Mouse (Mus musculus) liver, postnatal 0 days (tissue): Measurements from ENCODE around the gene Gm5678. TPM values are rescaled to one million over a fixed set of nuclear protein-coding genes. Genes with fewer than 3 reads are reported as not detected.
A peak's percentile ranks its signal among the peaks of the same experiment; 100 is the strongest.

Experiments
- ATAC-seq: fragments of 200-750 bp; cut with Nextera tagmentation; 2 replicates; pipeline ENCODE4 v1.8.0; 2017; ENCODE audit warnings: mild to moderate bottlenecking, moderate library complexity
- DNase-seq: peaks from one replicate; pipeline ENCODE4 v3.0.0-alpha.2; 2016
- H3K27ac ChIP-seq: fragments of 300-500 bp; sonication (generic); 2 replicates; pipeline ENCODE4 v1.5.1; 2014; ENCODE audit warnings: antibody characterized with exemption, moderate library complexity, mild to moderate bottlenecking, low read depth
- H3K27me3 ChIP-seq: fragments of 300-500 bp; sonication (generic); 2 replicates; pipeline ENCODE4 v1.6.1; 2014; ENCODE audit warnings: low read length, control low read depth, mixed read lengths; ENCODE audit not compliant: insufficient read depth
- H3K36me3 ChIP-seq: fragments of 300-500 bp; sonication (generic); replicated peaks from 2 replicates; pipeline ENCODE4 v1.6.1; 2014; ENCODE audit warnings: mild to moderate bottlenecking, control low read depth, low read length, moderate library complexity, mixed read lengths; ENCODE audit not compliant: insufficient read depth
- H3K4me1 ChIP-seq: fragments of 300-500 bp; sonication (generic); 2 replicates; pipeline ENCODE4 v1.6.1; 2014; ENCODE audit warnings: antibody characterized with exemption, mild to moderate bottlenecking, control low read depth; ENCODE audit not compliant: insufficient read depth
- H3K4me2 ChIP-seq: fragments of 300-500 bp; sonication (generic); 2 replicates; pipeline ENCODE4 v1.6.1; 2014; ENCODE audit warnings: low read depth, mild to moderate bottlenecking, low read length, moderate library complexity, mixed read lengths
- H3K4me3 ChIP-seq: fragments of 300-500 bp; sonication (generic); 2 replicates; pipeline ENCODE4 v1.5.1; 2014; ENCODE audit warnings: low read depth, low read length
- H3K9ac ChIP-seq: fragments of 300-500 bp; sonication (generic); replicated peaks from 2 replicates; pipeline ENCODE4 v1.6.1; 2014; ENCODE audit warnings: mild to moderate bottlenecking, moderate library complexity
- H3K9me3 ChIP-seq: fragments of 300-500 bp; sonication (generic); 2 replicates; pipeline ENCODE4 v1.6.1; 2016; ENCODE audit warnings: mild to moderate bottlenecking, control low read depth, low read length, mixed read lengths
- CTCF ChIP-seq: sonication (generic); IDR thresholded peaks from 2 replicates; pipeline ENCODE4 v1.5.1; 2016; ENCODE audit warnings: antibody characterized with exemption, low read depth
- EP300 ChIP-seq: IDR thresholded peaks from 2 replicates; pipeline ENCODE4 v1.6.1; 2016; ENCODE audit warnings: antibody characterized with exemption, low read depth, mild to moderate bottlenecking
- WGBS: fragments of 180-500 bp; shearing (Covaris S2); extraction: QIAGEN DNeasy Blood & Tissue Kit; methylation state at CpG from one replicate; pipeline ENCODE4 v1.1.7; 2014; ENCODE audit not compliant: insufficient replicate concordance; 5-methylcytosine and 5-hydroxymethylcytosine counted together
- polyA plus RNA-seq: library from polyadenylated mRNA; unstranded; fragments of >200 nt; fragmentation: Nextera tagmentation; extraction: Ambion mirVana; gene quantifications from 2 replicates; pipeline ENCODE4 v1.2.1, GENCODE M21; 2015

The Gm5678 gene
- polyA plus RNA-seq, 1 experiment from 2014 or later: not detected

DNA sequence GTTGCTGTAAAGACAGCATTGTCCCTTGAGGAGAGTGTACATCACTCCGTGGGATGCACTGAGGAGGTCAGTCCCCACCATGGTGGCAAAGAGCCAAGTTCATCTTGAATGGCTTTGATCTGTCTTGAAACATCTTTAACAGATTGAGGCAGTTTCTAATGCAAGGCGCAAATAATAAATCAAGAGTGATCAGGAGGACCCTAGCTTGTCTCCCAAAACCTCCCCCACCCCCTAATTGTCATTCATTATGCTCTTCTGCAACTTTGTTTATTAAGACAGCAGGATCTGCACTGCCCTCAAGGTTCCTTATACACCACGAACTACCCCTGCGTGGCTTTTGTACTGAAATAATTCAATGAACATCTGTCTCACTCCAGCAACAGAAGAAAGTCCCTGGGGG, 22.3 kb upstream of the Gm5678 start, which contains the start of gene Cbr1:
Gene Cbr1, plus strand, starts transcription at position 301 of the 400 bp plus-strand sequence.
- peak within 1 kb of the TSS; percentile 82 for H3K4me2 ChIP-seq
- no peak for TF ChIP-seq EP300
- TF ChIP-seq CTCF: no peak
- no peaks in the 10 kb centered on the region for H3K27me3 ChIP-seq
- no peaks in the 10 kb centered on the region for H3K36me3 ChIP-seq
- DNase-seq: no peak
- peaks cover 20% of the 10 kb centered on the region for H3K4me1 ChIP-seq
- WGBS: 73% methylated on average over 4 of the region's 4 CpGs
- H3K9me3 ChIP-seq: no peaks in the 10 kb centered on the region
- ATAC-seq: no peak
- peak within 1 kb of the TSS; percentile 93 for H3K27ac ChIP-seq
- peak within 1 kb of the TSS; percentile 75; the same call in 1 of the 2 replicates for H3K4me3 ChIP-seq
- H3K9ac ChIP-seq: no peak within 1 kb of the TSS

- Histone ChIP-seq H3K4me1 (peaks cover 20% of the 10 kb centered on the region), H3K4me2 (no peak overlapping the region), H3K9me3 (no peaks in the 10 kb centered on the region), H3K4me3 (no peak overlapping the region), H3K27ac (no peak overlapping the region), H3K27me3 (no peaks in the 10 kb centered on the region), H3K9ac (no peak overlapping the region), H3K36me3 (0 out of 2 replicates have a peak, but pooled peaks cover 2% of the 10 kb centered on the region)
- no peak for TF ChIP-seq EP300
- TF ChIP-seq CTCF: no peak
- WGBS: 83% methylated on average over 7 of the region's 7 CpGs
- DNase-seq (no peak), ATAC-seq (no peak)
Measured at GRCm38 (mm10) chr16:93606146-93606545, 21.8 kb upstream of the Gm5678 start.

DNA sequence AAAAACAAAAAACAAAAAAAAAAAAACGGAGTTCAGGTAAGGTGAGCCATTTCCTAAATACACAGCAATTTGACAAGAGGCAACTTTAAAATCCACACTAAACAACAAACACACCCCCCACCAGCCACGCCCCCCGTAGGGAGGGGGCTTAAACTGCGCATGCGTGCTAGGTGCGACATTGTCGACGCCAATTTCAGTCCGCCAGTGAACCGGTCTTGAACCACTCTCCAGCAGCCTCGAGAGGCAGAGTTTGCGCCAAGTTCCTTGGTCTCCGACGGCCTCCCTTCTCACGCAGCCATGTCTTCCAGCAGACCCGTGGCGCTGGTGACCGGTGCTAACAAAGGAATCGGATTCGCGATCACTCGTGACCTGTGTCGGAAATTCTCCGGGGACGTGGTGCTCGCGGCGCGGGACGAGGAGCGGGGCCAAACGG, 20.2 kb upstream of the Gm5678 start:
- Histone ChIP-seq H3K4me2 (peak overlapping the region; percentile 86), H3K27ac (peak overlapping the region; percentile 63), H3K9ac (peak overlapping the region; percentile 74), H3K9me3 (no peaks in the 10 kb centered on the region), H3K27me3 (no peaks in the 10 kb centered on the region), H3K4me3 (peak overlapping the region; percentile 60), H3K36me3 (0 out of 2 replicates have a peak, but pooled peaks cover 4% of the 10 kb centered on the region), H3K4me1 (peaks cover 20% of the 10 kb centered on the region)
- under 1% methylated on average over 32 of the region's 32 CpGs for WGBS
- 0 out of 2 replicates have a peak, but pooled peaks have one; percentile 12 for ATAC-seq
- TF ChIP-seq EP300 (no peak), CTCF (no peak)
- DNase-seq: peak; percentile 87

- Histone ChIP-seq H3K9ac (0 out of 2 replicates have a peak overlapping the region, but pooled peaks have one; percentile 74), H3K27ac (no peak overlapping the region), H3K4me2 (peak overlapping the region; percentile 86), H3K27me3 (no peaks in the 10 kb centered on the region), H3K4me3 (peak overlapping the region; percentile 60), H3K9me3 (no peaks in the 10 kb centered on the region), H3K36me3 (0 out of 2 replicates have a peak, but pooled peaks cover 4% of the 10 kb centered on the region), H3K4me1 (peaks cover 16% of the 10 kb centered on the region)
- TF ChIP-seq CTCF (no peak), EP300 (no peak)
- DNase-seq (no peak), ATAC-seq (no peak)
- 62% methylated on average over 7 of the region's 8 CpGs for WGBS
Measured at GRCm38 (mm10) chr16:93608731-93609130, 19.2 kb upstream of the Gm5678 start.

DNA sequence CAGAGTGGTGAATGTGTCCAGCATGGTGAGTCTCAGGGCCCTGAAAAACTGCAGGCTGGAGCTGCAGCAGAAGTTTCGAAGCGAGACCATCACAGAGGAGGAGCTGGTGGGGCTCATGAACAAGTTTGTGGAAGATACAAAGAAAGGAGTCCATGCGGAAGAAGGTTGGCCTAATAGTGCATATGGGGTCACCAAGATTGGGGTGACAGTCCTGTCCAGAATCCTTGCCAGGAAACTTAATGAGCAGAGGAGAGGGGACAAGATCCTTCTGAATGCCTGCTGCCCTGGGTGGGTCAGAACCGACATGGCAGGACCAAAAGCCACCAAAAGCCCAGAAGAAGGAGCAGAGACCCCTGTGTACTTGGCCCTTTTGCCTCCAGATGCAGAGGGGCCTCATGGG, 18.1 kb upstream of the Gm5678 start:
- WGBS: 87% methylated on average over 4 of the region's 4 CpGs

GRCm38 (mm10) chr16:93610961-93611360, 16.9 kb upstream of the Gm5678 start:
- Histone ChIP-seq H3K27me3 (no peaks in the 10 kb centered on the region), H3K27ac (peak overlapping the region; percentile 44; the same call in 1 of the 2 replicates), H3K4me3 (no peak overlapping the region), H3K36me3 (0 out of 2 replicates have a peak, but pooled peaks cover 4% of the 10 kb centered on the region), H3K9ac (no peak overlapping the region), H3K9me3 (no peaks in the 10 kb centered on the region), H3K4me1 (peaks cover 4% of the 10 kb centered on the region), H3K4me2 (no peak overlapping the region)
- 82% methylated on average over 4 of the region's 4 CpGs for WGBS
- DNase-seq (no peak), ATAC-seq (peak; percentile 13; the same call in 1 of the 2 replicates)
- TF ChIP-seq CTCF (no peak), EP300 (no peak)

More for the DNA sequence above, 18.1 kb upstream of the Gm5678 start:
- 0 out of 2 replicates have a peak, but pooled peaks cover 4% of the 10 kb centered on the region for H3K36me3 ChIP-seq
- no peak for ATAC-seq
- no peak for DNase-seq
- H3K4me3 ChIP-seq: no peak overlapping the region
- no peak overlapping the region for H3K27ac ChIP-seq
- H3K9me3 ChIP-seq: no peaks in the 10 kb centered on the region
- peaks cover 8% of the 10 kb centered on the region for H3K4me1 ChIP-seq
- no peaks in the 10 kb centered on the region for H3K27me3 ChIP-seq
- H3K9ac ChIP-seq: no peak overlapping the region
- H3K4me2 ChIP-seq: no peak overlapping the region
- TF ChIP-seq CTCF: no peak
